Mouse (Mus musculus) bone marrow, adult 2 months (tissue): Measurements from ENCODE around the gene Llph. TPM values are rescaled to one million over a fixed set of nuclear protein-coding genes. Genes with fewer than 3 reads are reported as not detected.

Experiments used
- H3K27ac ChIP-seq: fragments of 200-500 bp; 2 replicates; pipeline ENCODE4 v1.5.1; 2012; ENCODE audit warnings: low read depth, mild to moderate bottlenecking, control low read depth, inconsistent platforms, low read length; ENCODE audit not compliant: control insufficient read depth, poor library complexity, insufficient read depth
- H3K4me1 ChIP-seq: fragments of 200-500 bp; 2 replicates; pipeline ENCODE4 v1.6.1; 2011; ENCODE audit warnings: low read length; ENCODE audit not compliant: control insufficient read depth, insufficient read depth
- H3K4me3 ChIP-seq: fragments of 200-500 bp; replicated peaks from 2 replicates; pipeline ENCODE3; 2011; ENCODE audit warnings: mild to moderate bottlenecking, low read depth, low read length, control low read depth; ENCODE audit not compliant: control insufficient read depth
- CTCF ChIP-seq: fragments of 200-500 bp; IDR thresholded peaks from 2 replicates; pipeline ENCODE4 v1.5.1; 2011; ENCODE audit warnings: low read length, control low read depth; ENCODE audit not compliant: control insufficient read depth, insufficient read depth
- POLR2A ChIP-seq: fragments of 200-500 bp; IDR thresholded peaks from 2 replicates; pipeline ENCODE4 v1.6.1; 2011; ENCODE audit warnings: low read depth, mild to moderate bottlenecking, control low read depth, low read length, borderline replicate concordance; ENCODE audit not compliant: control insufficient read depth
- WGBS: fragments of 180-500 bp; shearing (Covaris S2); methylation state at CpG from one replicate; pipeline ENCODE4 v1.1.7; 2018; 5-methylcytosine and 5-hydroxymethylcytosine counted together
- polyA plus RNA-seq: library from polyadenylated mRNA; stranded (reverse); fragments of >200 nt; gene quantifications from 2 replicates; pipeline ENCODE4 v1.2.4, GENCODE M21; 2011; ENCODE audit warnings: low replicate concordance; ENCODE audit not compliant: missing spikeins, insufficient read depth, insufficient read length

The Llph gene
- polyA plus RNA-seq, 1 experiment: 45.4 TPM

DNA sequence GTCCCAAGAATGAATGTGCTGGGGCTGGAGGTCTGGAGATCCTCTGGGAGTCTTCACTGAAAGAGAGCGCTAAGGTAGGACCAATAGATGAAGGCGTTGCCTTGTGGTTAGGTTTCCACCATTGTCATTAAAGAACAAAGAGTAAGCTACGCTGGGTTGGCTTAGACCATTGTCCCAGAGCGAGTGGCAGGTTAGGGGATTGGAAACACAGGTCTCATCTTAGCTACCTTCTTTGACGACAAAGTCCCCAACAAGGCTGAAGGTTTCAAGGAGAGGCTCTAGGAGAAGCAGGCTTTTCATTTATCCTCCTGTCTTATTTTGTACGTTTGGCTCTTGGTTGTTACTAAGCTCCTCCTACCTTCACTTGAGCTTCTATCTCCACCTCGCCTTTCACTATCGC is 11.4 kb downstream of the Llph start:
- Histone ChIP-seq H3K27ac (no peak overlapping the region), H3K4me1 (peaks cover 2% of the 10 kb centered on the region), H3K4me3 (no peak overlapping the region)
- WGBS: 82% methylated on average over 8 of the region's 8 CpGs
- TF ChIP-seq CTCF (no peak), POLR2A (no peak)

DNA sequence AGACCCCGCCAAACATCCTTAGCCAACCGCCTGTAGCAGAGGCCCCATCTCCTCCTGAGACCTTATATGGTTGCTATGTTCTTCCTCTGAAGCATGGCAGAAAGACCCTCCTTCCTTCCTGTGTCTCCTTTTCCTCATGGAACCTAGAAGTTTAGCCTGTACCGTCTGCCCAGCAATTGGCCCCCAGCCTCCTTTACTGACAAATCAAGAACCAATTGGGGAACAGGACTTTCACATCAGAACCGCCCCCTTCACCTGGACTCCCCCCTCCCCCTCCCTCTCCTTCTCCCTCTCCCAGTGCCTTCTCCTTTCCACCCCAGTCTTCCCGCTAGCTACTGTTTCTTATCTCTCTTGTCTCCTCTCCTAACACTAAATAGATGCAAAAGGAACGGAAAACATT is 12.6 kb downstream of the Llph start:
- Histone ChIP-seq H3K4me1 (peaks cover 2% of the 10 kb centered on the region), H3K27ac (no peak overlapping the region), H3K4me3 (no peak overlapping the region)
- TF ChIP-seq CTCF (no peak), POLR2A (no peak)
- WGBS: 74% methylated on average over 6 of the region's 6 CpGs

DNA sequence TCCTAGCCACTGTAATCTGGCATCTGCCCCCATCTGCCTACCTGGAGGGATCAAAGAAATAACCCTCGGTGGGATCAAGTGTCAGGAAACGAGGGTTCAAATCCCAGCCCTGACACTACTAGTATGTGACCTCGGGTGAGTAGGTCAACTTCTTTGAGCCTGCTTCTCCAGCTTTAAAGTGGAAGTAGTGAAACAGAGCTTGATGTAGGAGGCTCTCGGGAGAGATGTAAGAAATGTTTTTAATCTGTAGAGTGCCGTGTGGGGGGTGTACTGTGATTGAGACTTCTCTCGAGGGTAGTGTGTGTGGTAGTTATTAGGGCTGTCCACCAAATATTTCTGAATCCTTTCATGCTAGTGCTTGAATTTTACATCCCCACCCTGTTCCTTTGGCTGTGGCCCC is 15.6 kb downstream of the Llph start:
- WGBS: 72% methylated on average over 6 of the region's 6 CpGs

DNA sequence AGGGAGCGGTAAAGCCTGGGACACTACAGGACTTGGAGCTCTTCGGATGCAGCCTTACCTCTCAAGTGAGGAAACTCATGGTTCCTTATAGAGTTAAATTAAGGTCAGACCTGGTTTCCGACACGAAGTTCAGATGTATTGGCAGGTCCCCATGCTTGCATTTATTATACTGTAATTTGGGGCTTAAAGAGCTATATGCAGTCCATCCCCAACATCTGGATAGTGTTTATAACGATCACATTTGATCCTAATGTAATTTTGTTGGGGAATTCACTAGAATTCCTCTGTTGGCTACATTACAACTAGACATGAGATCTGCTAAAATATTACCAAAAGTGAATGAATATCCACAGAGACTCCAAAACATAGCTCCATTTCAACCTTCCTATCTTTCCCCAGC is 18.8 kb downstream of the Llph start:
- Histone ChIP-seq H3K4me3 (no peak overlapping the region), H3K4me1 (peaks cover 2% of the 10 kb centered on the region), H3K27ac (no peak overlapping the region)
- TF ChIP-seq CTCF: no peak
- no peak for TF ChIP-seq POLR2A
- 81% methylated on average over 5 of the region's 5 CpGs for WGBS

More for the DNA sequence above, 15.6 kb downstream of the Llph start:
- TF ChIP-seq CTCF (no peak), POLR2A (no peak)
- no peak overlapping the region for H3K4me3 ChIP-seq
- peaks cover 2% of the 10 kb centered on the region for H3K4me1 ChIP-seq
- H3K27ac ChIP-seq: no peak overlapping the region

DNA sequence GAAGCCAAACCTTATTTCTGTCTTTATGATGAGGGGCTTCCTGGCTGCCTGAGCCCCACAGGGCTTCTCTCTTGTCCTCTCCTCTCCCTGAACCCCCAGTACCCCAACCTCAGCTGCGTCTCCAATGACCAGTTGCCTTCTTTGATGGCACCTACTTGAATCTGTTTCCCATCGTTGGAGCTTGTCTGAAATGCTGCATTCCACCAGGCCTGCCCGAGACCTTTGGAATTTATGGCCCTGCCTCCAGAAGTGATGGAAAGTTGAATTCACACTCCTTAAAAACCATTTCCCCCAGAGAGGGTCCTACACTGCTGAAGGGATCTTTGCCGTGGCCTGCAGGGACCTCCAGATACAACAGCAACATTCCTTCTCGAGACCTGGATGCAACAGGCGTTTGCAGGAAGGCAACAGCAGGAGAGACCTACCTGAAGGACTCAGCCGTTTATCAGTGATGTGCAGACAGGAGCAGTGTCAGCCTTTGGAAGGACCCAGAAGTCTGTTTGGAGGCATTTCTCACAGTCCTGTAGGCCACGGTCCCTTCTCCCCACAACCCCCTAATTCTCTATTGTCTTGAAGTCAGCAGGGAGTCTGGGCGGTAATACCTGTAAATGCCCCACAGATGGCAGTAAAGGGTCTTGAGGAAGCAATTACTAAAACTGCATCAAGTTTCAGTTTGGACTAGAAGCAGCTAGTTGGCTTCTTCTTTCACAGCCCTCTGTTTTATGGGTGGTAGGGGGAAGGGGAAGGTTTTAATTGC is 20.3 kb downstream of the Llph start:
- Histone ChIP-seq H3K27ac (no peak overlapping the region), H3K4me1 (no peaks in the 10 kb centered on the region), H3K4me3 (no peak overlapping the region)
- WGBS: 44% methylated on average over 9 of the region's 9 CpGs
- TF ChIP-seq POLR2A (no peak), CTCF (peak; percentile 12; the same call in 1 of the 2 replicates)

GRCm38 (mm10) chr10:120250911-120251683 is 24.2 kb downstream of the Llph start:
- TF ChIP-seq CTCF (no peak), POLR2A (no peak)
- H3K4me1 ChIP-seq: no peaks in the 10 kb centered on the region
- WGBS: 57% methylated on average over 11 of the region's 11 CpGs
- H3K4me3 ChIP-seq: no peak overlapping the region
- no peak overlapping the region for H3K27ac ChIP-seq

DNA sequence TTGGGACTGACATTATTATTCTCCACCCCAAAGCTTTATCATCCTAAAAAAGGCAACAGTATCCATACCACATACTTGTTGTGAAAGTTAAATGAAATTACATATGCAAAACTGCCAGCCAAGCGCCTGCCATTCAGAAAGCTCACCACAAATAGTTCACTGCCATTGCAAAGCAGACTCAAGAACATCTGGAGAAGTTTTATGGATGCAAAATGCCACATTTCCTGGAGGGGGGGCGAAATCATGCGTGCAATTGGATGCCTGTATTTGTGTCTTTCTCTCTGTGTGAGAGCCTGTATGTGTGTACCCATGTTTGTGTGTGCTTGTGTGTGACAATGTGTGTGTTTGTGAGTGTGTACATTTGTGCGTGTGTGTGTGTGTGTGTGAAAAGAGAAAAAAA is 24.9 kb downstream of the Llph start:
- Histone ChIP-seq H3K27ac (no peak overlapping the region), H3K4me3 (no peak overlapping the region), H3K4me1 (no peaks in the 10 kb centered on the region)
- 70% methylated on average over 4 of the region's 4 CpGs for WGBS
- TF ChIP-seq CTCF (no peak), POLR2A (no peak)

DNA sequence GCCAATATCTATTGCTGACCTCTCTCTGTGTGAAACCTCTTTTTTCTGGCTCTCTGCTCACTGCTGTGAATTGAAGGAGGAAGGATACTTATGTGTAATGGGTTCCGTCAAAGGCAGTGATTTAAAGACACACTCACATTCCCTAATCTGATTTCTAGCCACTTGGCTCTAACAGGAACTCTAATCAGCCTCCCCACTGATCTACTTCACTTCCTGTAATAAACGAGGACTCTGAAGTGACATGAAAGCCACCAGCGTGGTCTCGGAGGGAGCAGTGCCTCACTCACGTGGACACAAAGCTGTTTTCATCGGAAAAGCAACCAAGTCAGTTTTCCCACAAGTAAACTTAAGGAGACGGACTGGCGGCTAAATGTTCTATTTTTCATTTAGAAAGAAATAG is 25.9 kb downstream of the Llph start:
- TF ChIP-seq CTCF (no peak), POLR2A (no peak)
- Histone ChIP-seq H3K4me1 (no peaks in the 10 kb centered on the region), H3K4me3 (no peak overlapping the region), H3K27ac (no peak overlapping the region)
- 3% methylated on average over 8 of the region's 8 CpGs for WGBS
